Mouse (Mus musculus): ENCODE data around the gene Flt3l. TPM values are rescaled to one million over a fixed set of nuclear protein-coding genes. Genes with fewer than 3 reads are reported as not detected.
"Not testable (repeated sequence)": the region's sequence is repeated elsewhere in the genome, so short reads cannot be mapped to it uniquely, and the experiment has no call there.

Gene Flt3l
- total RNA-seq, 2 experiments from 2014 or later, result 8.4 to 9.7 TPM

- no peak for DNase-seq (ENCODE audit: low spot score in 2 of 2)
These were observed 9.2 kb upstream of the Flt3l start for GRCm38 (mm10) chr7:45145460-45145859.

- no peak for DNase-seq (ENCODE audit: low spot score in 2 of 2)
These were observed 8.3 kb upstream of the Flt3l start for GRCm38 (mm10) chr7:45144368-45145174.

DNA sequence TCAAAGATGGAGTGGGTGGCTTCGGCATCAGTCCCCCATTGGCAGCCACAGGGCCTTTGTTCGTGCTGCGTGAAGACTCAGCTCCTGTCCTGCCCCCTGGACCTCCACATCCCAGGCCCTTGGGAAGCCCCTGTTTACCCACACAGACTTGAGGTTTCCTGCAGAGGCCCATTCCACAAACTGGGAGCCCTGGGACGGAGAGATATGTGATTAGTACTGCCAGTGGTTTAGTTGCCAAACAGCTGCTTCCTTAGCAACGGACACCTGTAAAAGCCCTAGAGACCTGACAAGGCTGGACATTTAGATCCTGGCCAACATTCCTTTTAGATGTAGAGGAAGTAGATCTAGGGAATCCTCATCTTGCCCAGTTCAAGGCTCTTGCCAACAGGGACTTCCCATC is 5.7 kb upstream of the Flt3l start:
- DNase-seq (ENCODE audit: low spot score in 2 of 2), result no peak

GRCm38 (mm10) chr7:45141319-45141718 is 5.1 kb upstream of the Flt3l start:
- DNase-seq (ENCODE audit: low spot score in 2 of 2), result no peak

DNA sequence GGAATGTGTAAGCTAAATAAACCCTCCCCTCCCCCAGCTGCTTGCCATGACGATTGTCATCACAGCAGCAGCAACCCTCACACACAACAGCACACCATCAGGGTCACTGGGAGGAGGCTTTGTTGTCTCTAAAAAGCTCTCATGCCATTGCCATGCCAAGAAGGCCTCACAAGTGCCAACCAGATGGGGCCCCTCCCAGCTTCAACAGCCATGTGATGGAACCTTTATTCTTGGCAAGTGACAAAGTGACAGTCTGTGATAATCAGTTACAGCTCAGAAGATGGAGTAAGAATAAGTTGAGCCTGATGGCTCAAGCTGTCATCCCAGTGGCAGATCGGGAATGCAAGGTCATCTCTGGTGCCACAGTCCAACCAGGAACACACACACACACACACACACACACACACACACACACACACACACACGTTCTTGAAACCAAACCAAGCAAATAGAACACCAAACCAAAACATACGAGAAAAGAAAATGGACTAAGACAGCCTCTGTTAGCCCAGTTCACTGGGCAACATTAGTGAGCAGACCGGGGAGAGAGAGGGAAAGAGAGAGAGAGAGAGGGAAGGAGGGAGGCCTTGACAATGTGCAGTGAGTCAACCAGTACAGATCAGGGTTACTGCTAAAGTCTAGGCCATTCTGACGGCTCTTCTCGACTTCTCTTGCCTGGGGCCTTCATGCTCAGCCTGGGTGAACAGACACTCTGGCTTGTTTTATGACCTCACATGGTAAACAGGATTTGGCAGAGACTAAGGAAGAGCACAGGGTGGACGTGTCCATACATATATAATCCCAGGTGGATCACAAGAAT is 3.9 kb upstream of the Flt3l start:
- DNase-seq (ENCODE audit: low spot score in 2 of 2), result no peak

DNA sequence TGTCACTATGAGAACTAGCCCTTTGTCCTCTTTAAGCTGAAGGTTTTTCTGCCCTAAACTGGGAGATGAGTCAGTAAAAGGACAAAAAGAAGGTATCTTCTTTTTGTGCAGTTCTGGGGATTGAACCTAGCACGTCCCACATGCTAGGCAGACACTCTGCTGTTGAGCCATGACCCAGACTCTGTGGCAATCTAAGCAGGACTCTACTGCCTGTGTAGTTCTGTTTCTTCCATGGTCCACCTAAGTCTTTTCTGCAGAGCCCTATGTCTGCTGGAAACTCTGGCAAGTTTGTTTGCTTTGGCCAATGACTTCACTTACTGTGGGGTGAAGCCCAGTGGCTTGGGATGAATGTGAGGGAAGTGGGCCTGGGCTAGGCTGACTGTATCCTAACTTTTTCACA is 2.2 kb upstream of the Flt3l start:
- no peak for DNase-seq (ENCODE audit: low spot score in 2 of 2)

GRCm38 (mm10) chr7:45137171-45138006 is 1.2 kb upstream of the Flt3l start:
- DNase-seq (ENCODE audit: low spot score in 2 of 2), result no peak

GRCm38 (mm10) chr7:45135370-45135769 is 862 bp downstream of the Flt3l start:
- no peak for DNase-seq (ENCODE audit: low spot score in 2 of 2)

DNA sequence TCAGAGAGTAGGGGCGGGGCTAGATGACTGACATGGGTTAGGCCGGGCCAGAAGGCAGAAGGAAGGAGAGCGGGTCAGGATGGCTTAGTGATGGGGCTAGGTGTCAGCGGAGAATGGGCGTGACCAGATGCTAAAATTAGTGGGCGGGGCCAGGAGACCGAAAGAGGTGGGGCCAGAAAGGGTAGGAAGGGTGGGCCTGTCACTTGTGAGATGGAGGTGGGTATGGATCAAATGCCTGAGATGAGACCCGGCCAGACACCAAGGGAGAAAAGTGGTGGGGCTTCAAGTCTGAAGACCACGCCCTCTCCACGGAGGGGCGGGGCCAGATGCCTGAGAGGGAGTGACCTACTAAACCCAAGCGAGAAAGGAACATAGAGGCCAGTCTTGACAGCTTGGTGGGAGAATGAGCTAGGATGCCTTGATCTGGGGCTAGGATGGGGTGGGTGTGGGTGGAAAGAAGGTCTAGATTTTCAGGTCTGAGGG is 1.6 kb downstream of the Flt3l start:
- no peak for DNase-seq (ENCODE audit: low spot score in 2 of 2)

DNA sequence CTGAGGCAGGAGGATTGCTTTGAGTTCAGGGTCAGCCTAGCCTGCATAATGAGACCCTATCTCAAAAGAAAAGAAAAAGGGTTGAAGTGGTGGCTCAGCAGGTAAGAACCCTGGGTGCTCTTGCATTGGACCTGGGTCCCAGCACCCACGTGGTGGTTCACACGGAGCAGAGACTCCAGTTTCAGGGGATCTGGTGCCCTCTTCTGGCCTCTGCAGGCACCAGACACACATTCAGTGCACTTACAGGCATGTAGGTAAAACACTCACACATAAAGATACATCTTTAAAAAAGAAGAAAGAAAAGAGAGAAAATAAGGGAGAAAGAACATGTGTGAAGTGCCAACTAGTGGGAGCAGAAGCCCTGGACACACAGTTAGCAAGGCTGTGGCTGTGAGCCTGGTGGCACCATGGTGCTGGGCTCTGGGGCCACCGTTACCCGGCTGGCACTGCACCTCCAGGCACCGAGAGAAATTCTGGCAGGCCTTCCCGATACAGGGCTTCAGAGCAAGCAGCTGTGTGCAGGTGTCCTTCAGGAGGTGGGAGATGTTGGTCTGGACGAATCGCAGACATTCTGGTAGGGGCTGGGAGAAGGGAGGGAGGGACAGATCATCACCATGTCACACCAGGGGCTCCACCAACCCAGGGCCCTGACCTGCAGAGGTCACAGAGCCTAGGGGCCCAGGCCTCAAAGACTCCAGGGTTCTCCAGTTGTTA is 2.6 kb downstream of the Flt3l start:
- DNase-seq (ENCODE audit: low spot score in 2 of 2), result no peak

DNA sequence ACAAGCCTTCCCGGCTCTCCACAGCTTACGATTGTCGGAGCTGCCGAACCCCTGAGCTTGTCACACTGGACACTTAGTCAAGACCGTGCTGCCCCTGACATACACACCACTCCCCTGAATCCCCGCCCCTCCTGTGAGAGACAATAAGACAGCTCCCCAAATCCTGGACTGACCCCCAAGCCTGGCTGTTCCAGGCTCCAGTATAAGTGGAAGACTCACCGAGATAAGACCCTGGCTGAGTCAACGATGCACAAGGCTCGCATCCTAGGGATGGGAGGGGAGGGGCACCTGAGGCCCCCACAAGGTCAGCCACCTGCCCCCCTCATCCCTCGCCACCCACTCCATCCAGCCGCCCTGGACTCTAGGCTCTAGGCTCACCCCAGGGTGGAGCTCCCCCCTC is 4.4 kb downstream of the Flt3l start:
- no peak for DNase-seq (ENCODE audit: low spot score in 2 of 2)

DNA sequence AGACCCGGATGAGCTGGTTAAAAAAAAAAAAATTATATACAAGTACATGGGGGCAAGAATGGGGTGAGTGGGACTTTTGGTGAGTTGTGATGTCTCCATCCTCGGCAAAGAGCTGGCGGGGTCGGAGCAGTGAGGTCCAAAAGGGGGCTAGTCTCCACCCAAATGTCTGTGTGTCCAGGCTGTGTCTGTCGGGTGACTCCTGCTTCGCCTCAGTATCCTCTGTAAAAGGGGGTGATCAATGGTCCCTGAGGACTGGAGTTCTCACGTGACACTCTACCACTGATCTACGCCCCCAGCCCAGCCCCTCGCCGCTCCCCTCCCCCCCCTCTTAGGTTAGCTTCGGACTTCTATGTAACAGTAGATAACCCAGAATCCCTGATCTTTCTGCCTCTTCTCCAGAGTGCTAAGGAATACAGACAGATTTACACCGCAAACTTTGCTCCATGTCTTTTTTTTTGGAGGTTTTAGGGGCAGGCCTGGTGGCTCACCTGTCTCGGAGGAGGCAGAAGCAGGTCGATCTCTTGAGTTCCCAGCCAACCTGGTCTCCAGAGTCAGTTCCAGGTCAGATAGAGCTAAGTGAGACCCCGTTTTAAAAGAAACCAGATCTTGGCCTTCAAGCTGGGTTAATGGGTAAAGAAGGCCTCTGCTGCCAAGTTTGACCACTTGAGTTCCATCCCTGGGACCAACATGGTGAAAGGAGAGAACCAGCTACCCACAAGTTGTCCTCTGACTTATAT is 6.3 kb downstream of the Flt3l start:
- no peak for DNase-seq (ENCODE audit: low spot score in 2 of 2)

- DNase-seq (ENCODE audit: low spot score in 2 of 2), result no peak
These were observed 6.9 kb downstream of the Flt3l start for GRCm38 (mm10) chr7:45129318-45129717.

- peak; percentile 98 to 99 for DNase-seq (ENCODE audit: low spot score in 2 of 2)
These were observed 7.5 kb downstream of the Flt3l start, which contains the start of gene Rpl13a for GRCm38 (mm10) chr7:45128624-45129246. TSS of gene Rpl13a (minus strand) at chr7:45128761.

DNA sequence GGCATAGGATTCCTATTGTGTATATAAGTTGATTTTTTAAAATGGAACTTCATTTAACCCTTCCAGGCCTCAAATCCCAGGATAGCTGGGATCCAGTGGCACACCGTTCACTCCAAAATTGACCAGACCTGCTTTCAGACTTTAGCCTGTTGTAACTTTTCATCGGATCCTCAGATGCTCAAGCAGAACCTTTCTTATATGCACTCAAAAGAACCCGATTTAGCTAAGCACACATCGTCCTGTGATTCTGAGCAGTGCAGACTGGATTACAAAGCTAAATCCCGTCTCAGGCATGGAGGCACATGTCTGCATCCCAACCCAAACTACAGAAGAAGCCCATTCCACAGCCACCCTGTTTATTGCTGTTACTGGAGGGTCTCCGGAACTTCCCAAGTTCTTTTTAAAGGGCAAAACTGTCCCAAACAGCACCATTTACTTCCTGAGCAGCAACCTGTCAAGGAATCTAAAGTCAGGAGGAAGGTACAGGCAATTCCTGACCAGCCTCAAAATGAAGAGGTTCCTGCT is 8.5 kb downstream of the Flt3l start:
- no peak for DNase-seq (ENCODE audit: low spot score in 2 of 2)

GRCm38 (mm10) chr7:45126844-45127699 is 9.2 kb downstream of the Flt3l start:
- no peak for DNase-seq (ENCODE audit: low spot score in 2 of 2)

- no peak for DNase-seq (ENCODE audit: low spot score in 2 of 2)
These were observed 9.9 kb downstream of the Flt3l start for GRCm38 (mm10) chr7:45126147-45126843.

- not testable (repeated sequence) for DNase-seq (ENCODE audit: low spot score in 2 of 2)
These were observed 10.6 kb downstream of the Flt3l start for GRCm38 (mm10) chr7:45125649-45126048.
